Mouse (Mus musculus) megakaryocyte, embryonic 14.5 days (primary cell): Measurements from ENCODE around the gene Cachd1.

Source experiments
- FLI1 ChIP-seq: IDR thresholded peaks from 2 replicates; pipeline ENCODE4 v1.6.1; 2012; ENCODE audit warnings: low read length, inconsistent platforms, mixed read lengths
- GATA1 ChIP-seq: IDR thresholded peaks from 3 replicates; pipeline ENCODE4 v1.6.1; 2012; ENCODE audit warnings: mixed read lengths, low read length, inconsistent platforms, borderline replicate concordance

DNA sequence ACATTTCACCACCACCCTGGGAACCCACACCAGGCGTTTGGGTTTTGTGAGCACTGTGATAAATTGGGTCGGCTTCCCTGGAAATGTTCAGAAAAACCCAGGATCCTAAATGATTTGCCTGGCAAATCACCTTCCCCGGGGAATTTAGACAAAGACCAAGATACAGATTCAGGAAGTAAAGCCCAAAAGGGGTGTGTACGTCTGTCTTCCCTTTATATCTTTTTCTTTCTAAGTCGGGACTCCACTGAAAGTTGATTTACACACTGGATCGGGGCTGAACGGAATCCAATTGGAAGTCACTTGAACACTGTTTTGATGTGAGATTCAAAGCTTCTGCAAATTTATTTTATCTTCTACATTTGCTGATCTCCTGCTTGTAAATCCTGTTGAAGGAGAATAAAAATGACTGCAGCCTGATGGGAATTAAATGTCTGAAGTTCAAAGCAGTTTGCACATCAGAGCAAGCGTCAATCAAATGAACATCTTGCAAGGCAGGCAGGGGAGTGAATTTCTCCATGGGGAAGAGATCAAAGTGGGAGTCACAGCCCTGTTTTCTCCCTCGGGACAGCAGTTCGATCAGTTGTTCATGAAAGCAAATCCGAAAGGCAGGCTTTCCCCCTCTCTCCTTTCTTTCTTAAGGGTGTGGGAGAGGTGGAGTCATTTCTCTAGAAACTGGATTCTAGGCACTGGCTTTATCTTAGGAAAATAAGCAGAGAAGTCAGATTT is 134.3 kb downstream of the Cachd1 start:
- TF ChIP-seq GATA1 (no peak), FLI1 (no peak)
